Mouse (Mus musculus): ENCODE measurements at regions not wholly inside any gene's neighbourhood (a gene's known extent, or its start where the extent isn't known, plus 50 kb on each side); places are given as distances from the start of the nearest gene placed in this dataset.

DNA sequence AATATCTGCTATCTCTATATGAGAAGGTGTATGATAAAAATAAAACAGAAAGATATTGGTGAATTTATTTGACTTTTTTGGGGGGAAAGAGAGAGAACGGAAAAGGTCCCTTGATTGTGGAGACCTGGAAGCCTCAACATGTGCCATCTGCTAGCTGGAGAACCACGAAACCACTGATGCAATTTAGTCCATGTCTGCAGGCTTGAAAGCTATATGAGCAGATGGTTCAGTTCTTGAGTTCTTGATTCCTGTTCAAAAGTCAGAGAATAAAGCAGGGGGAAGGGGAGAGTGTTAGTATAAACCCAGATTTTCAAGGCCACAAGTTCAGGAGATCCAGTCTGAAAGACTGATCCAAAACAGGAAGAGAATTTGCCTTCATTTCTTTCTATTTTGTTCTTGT is 1199.5 kb upstream of the Zeb2 start:
- no peak for TF ChIP-seq POLR2A (IDR thresholded peaks at IDR 0.05; ENCODE audit: low read depth, low read length)
- TF ChIP-seq CTCF (IDR thresholded peaks at IDR 0.05; ENCODE audit: extremely low read depth, insufficient read depth, insufficient read length, insufficient replicate concordance), result no peak
